Mouse (Mus musculus): ENCODE measurements around the gene St3gal4. TPM values are rescaled to one million over a fixed set of nuclear protein-coding genes. Genes with fewer than 3 reads are reported as not detected.

Gene St3gal4
- polyA plus RNA-seq, 1 experiment from 2014 or later = 11.7 TPM

GRCm38 (mm10) chr9:34997880-34998865 is 120.9 kb downstream of the St3gal4 start:
- Histone ChIP-seq H3K36me3 (ENCODE audit: insufficient read depth, low read length) (no peaks in the 10 kb centered on the region), H3K27me3 (ENCODE audit: insufficient read depth, low read length) (no peaks in the 10 kb centered on the region), H3K9me3 (replicated peaks; ENCODE audit: low read length) (no peaks in the 10 kb centered on the region), H3K4me1 (replicated peaks; ENCODE audit: insufficient read depth, low read length) (peaks cover 7% of the 10 kb centered on the region; the same call in 1 of the 2 replicates), H3K4me3 (replicated peaks; ENCODE audit: low read depth, low read length) (no peak overlapping the region), H3K4me2 (ENCODE audit: low read length) (no peak overlapping the region), H3K27ac (no peak overlapping the region), H3K9ac (ENCODE audit: low read depth, low read length) (no peak overlapping the region)
- TF ChIP-seq CTCF (IDR thresholded peaks at IDR 0.05; ENCODE audit: low read depth) = no peak
- DNase-seq (ENCODE audit: low spot score) (no peak), ATAC-seq (replicated peaks; ENCODE audit: low FRiP score, low read depth) (no peak)
- WGBS = 33% methylated on average over 9 of the region's 9 CpGs

Other genes with a start within 250 kb of the St3gal4 start
- 64.6 and 66.7 TPM in 2 replicates for gene Dcps, start 56.8 kb upstream of the St3gal4 start, polyA plus RNA-seq (2015; fragmentation: Nextera tagmentation; extraction: Ambion mirVana)
- 130 and 139 TPM in 2 replicates for gene Srpr, start 80.9 kb upstream of the St3gal4 start, polyA plus RNA-seq (2015; fragmentation: Nextera tagmentation; extraction: Ambion mirVana)
- 7.4 and 10.2 TPM in 2 replicates for gene Tirap, start 81.0 kb upstream of the St3gal4 start, polyA plus RNA-seq (2015; fragmentation: Nextera tagmentation; extraction: Ambion mirVana)
- 36.8 and 40.9 TPM in 2 replicates for gene Foxred1, start 91.8 kb upstream of the St3gal4 start, polyA plus RNA-seq (2015; fragmentation: Nextera tagmentation; extraction: Ambion mirVana)
- gene Fam118b, start 148.5 kb upstream of the St3gal4 start, polyA plus RNA-seq (2015; fragmentation: Nextera tagmentation; extraction: Ambion mirVana) = 32.2 and 34.2 TPM in 2 replicates
- gene Rpusd4, start 148.6 kb upstream of the St3gal4 start, polyA plus RNA-seq (2015; fragmentation: Nextera tagmentation; extraction: Ambion mirVana) = 26.5 and 29.6 TPM in 2 replicates

All from kidney, postnatal 0 days (tissue).